In genomic region chr19:60581377-60582290, GRCm38 (mm10) we compare ENCODE assay signal across 8 mouse cellular contexts. TPM values are rescaled to one million over a fixed set of nuclear protein-coding genes. Genes with fewer than 3 reads are reported as not detected.
DNase-seq lines count a peak whose midpoint lies in the region; ATAC-seq and TF ChIP-seq lines count a peak whose summit lies in the region.

No protein-coding gene starts in this region.

- H3K27me3 ChIP-seq in thymus, adult 2 months (ENCODE audit: control insufficient read depth, insufficient read depth, low read length), result no peaks in the 10 kb centered on the region
- H3K27me3 ChIP-seq in midbrain, embryonic 14.5 days (ENCODE audit: control insufficient read depth, insufficient read depth, low read length), result no peaks in the 10 kb centered on the region

- ATAC-seq in cerebellum, adult (ENCODE audit: insufficient number of reproducible peaks, low FRiP score, low TSS enrichment), result peak; percentile 46
- ATAC-seq in inflammation-experienced regulatory T-cells, adult 6 months, result peak; percentile 1
- peak; percentile 55 for ATAC-seq in midbrain, embryonic 14.5 days (ENCODE audit: low FRiP score, low TSS enrichment)

- peak overlapping the region; percentile 90 for H3K4me2 ChIP-seq in midbrain, embryonic 14.5 days (ENCODE audit: low read length)

- H3K4me3 ChIP-seq in thymus, adult 2 months (ENCODE audit: control insufficient read depth, insufficient read depth, low read length), result peak overlapping the region; percentile 99
- peak overlapping the region; percentile 94 for H3K4me3 ChIP-seq in midbrain, embryonic 14.5 days (replicated peaks; ENCODE audit: low read depth, low read length)

- no peaks in the 10 kb centered on the region for H3K36me3 ChIP-seq in thymus, adult 2 months (ENCODE audit: control insufficient read depth, insufficient read depth, low read length)
- no peaks in the 10 kb centered on the region for H3K36me3 ChIP-seq in midbrain, embryonic 14.5 days (ENCODE audit: control insufficient read depth, insufficient read depth, low read length)

- WGBS in thymus, adult 2 months, result 46% methylated on average over 4 of the region's 4 CpGs
- 39% methylated on average over 4 of the region's 4 CpGs for WGBS in midbrain, embryonic 14.5 days

- no peaks in the 10 kb centered on the region for H3K9me3 ChIP-seq in midbrain, embryonic 14.5 days (ENCODE audit: control insufficient read depth, low read length)

- TF ChIP-seq CTCF in thymus, adult 2 months (IDR thresholded peaks at IDR 0.05; ENCODE audit: borderline replicate concordance, control insufficient read depth, extremely low read depth, insufficient read depth, low read length, poor library complexity), result no peak

- H3K4me1 ChIP-seq in thymus, adult 2 months (replicated peaks; ENCODE audit: control insufficient read depth, insufficient read depth, low read length), result peaks cover 4% of the 10 kb centered on the region
- peaks cover 31% of the 10 kb centered on the region for H3K4me1 ChIP-seq in midbrain, embryonic 14.5 days (ENCODE audit: control insufficient read depth, insufficient read depth, low read length)

- H3K27ac ChIP-seq in thymus, adult 2 months (ENCODE audit: control insufficient read depth, insufficient read depth, low read length), result peak overlapping the region; percentile 24; the same call in 1 of the 2 replicates
- H3K27ac ChIP-seq in midbrain, embryonic 14.5 days (replicated peaks; ENCODE audit: low read depth, low read length), result peak overlapping the region; percentile 92

- H3K9ac ChIP-seq in midbrain, embryonic 14.5 days (replicated peaks; ENCODE audit: low read length), result peak overlapping the region; percentile 97

- no peak for TF ChIP-seq POLR2A in thymus, adult 2 months (IDR thresholded peaks at IDR 0.05; ENCODE audit: control insufficient read depth, extremely low read depth, insufficient read depth, low read length, poor library complexity)

- DNase-seq in cerebellum, postnatal 25 days, result no peak
- no peak for DNase-seq in thymus, adult 2 months
- DNase-seq in thymus, postnatal 4 days, result no peak
- no peak for DNase-seq in midbrain, embryonic 14.5 days
- DNase-seq in layer of hippocampus, adult 9-11 months, result no peak
- DNase-seq in urinary bladder, postnatal 14 days (ENCODE audit: low spot score), result no peak

RNA-seq across cellular contexts. Expression of gene Cacul1, which starts 0.8 kb away (rescaled TPM):
- polyA plus RNA-seq in thymus, adult 2 months (2012; rRNA removed), result 13.8 and 21.3 TPM in 2 replicates
- polyA plus RNA-seq in inflammation-experienced regulatory T-cells, adult 6 months (2017; shearing (Covaris generic)), result 10 to 100 TPM; 15.9 to 34.0 (median 29.7) TPM
- 20.3 and 27.5 TPM in 2 replicates for polyA plus RNA-seq in midbrain, embryonic 14.5 days (2014; fragmentation: Nextera tagmentation; extraction: Ambion mirVana)

Comparison
In these comparisons a context has a peak if more than half of its experiments do, and no peak if none do; other contexts are left out.
1. ATAC-seq: peak in every context shown above with its lines; median percentile 55 in midbrain, embryonic 14.5 days; 46 in cerebellum, adult; 1 in inflammation-experienced regulatory T-cells, adult 6 months.